Mouse (Mus musculus) gastrocnemius, postnatal 14 days (tissue): Measurements from ENCODE around the gene Abhd12b. TPM values are rescaled to one million over a fixed set of nuclear protein-coding genes. Genes with fewer than 3 reads are reported as not detected.

Source experiments
- DNase-seq: peaks from one replicate; pipeline ENCODE4 v3.0.0; 2021; ENCODE audit warnings: mixed read lengths
- intact Hi-C: fragments of 180-260 bp; cut with DNase I; formaldehyde crosslinking; loops from one replicate; pipeline ENCODE4 v1.15.1; 2025; ENCODE audit warnings: low total_unique reads
- total RNA-seq, 2 experiments: library from RNA; stranded (reverse); gene quantifications; 2 replicates each; pipeline ENCODE4 v1.2.3; 2021

The Abhd12b gene
- total RNA-seq, 2 experiments from 2014 or later = not detected

DNA sequence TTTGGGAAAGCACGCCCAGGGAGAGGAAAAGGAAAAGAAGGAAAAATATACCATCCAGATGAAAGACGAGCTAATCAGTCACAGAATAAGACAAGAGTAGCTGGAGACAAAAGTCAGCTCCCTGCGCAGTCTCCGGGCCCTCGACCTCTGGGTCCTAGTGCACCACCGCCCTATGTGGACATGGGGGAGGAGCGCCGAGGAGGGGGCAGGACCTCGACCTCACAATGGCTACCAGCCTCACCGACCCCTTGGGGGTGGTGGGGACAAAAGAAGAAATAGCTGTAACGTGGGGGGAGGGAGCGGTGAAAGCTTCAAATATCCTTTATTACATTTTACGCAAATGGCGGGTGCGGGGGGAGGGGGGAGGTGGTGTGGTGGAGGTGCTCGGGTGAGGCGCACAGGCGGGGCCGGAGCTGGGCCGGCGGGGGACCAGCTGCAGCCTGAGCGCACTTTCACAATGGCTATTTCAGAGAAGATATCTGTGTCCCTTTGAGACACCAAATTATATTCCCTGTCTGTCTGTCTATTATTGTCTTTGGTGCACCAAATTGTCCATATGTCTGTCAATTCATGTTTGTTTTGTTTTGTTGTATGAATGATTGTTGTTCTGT, 30.3 kb downstream of the Abhd12b start:
- no peak for DNase-seq
- intact Hi-C loops = no loop called here

DNA sequence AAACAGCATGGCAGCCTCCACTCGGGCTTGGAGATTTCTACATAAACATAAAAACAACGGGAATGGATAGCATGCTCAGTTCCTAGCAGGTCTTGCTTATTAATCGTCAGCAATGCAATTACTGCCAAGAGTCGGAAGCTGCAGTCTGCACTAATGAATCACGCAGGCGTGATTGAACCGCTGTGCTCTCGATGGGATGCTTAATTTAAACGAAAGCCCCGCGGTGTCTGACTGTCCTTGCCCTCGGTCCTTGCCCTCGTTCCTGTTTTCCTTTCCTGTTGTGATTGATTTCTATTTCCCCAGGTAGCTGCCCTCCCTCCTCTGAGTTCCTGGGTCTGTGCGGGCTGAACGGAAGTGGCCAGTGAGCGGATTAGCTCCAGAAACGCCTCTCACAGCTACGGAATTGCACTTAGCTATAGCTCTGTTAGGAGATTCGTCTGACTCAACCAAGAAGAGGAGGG, 38.4 kb downstream of the Abhd12b start:
- no peak for DNase-seq
- intact Hi-C loops = no loop called here

DNA sequence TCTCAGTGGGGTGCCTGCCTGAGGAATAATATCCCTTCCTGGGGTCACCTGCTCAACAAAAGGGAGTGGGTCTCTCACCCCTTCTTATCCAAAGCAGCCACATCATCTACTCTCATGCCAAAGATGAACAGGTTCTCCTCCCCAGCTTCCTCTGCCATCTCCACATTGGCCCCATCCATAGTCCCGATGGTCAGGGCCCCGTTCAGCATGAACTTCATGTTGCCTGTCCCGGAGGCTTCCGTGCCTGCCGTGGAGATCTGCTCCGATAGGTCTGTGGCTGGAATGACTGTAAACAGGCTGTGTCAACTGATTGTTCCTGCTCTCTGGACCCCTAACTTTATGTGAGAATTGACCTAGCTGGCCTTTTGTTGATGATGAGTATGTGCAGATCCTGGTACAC, 41.5 kb downstream of the Abhd12b start:
- intact Hi-C loops = no loop called here
- DNase-seq = no peak

DNA sequence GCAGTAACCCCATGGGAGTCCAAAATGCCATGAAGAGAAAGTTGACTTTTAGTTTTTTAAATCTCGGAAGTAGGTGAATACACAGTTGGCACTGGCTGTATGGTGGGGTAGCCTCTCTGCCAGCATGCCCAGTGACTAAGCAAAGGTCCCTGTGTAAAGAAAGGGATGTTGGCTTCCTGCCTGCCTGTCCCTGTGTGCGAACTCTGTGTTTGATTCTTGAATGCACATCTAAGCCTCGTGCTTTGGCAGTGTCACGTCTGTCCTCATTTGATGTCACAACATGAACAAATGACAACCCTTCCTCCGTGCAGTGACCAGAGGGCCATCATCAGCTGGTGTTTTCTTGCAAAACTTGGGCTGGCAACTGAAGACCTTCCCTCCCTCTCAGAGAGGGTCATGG, 42.4 kb downstream of the Abhd12b start:
- no peak for DNase-seq
- intact Hi-C loops = no loop called here

DNA sequence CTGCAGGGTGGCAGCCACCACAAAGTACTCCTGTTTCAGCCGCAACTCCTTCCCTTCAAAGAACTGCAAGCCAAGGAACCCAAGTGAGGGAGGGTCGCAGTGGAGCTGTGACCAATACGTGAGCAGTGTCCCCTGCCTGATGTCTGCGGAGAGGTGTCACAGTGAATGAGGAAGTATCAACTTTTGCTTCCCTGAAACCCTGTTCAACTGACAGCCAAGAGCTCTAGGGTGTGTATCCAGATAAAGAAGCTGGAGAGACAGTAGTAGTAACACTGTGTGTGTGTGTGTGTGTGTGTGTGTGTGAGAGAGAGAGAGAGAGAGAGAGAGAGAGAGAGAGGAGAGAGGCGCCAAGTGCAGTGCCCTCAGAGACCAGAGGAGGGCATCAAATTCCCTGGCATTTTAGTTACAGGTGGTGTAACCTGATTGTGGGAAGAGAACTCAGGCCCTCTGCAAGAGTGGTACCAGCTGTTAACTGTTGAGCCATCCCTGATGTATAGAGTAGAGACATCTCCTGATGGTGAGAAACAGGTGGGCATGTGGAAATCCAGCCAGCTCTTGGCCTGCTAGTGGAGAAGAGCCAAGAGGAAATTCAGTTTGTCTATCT, 48.1 kb downstream of the Abhd12b start:
- DNase-seq = no peak
- intact Hi-C loops = no loop called here

DNA sequence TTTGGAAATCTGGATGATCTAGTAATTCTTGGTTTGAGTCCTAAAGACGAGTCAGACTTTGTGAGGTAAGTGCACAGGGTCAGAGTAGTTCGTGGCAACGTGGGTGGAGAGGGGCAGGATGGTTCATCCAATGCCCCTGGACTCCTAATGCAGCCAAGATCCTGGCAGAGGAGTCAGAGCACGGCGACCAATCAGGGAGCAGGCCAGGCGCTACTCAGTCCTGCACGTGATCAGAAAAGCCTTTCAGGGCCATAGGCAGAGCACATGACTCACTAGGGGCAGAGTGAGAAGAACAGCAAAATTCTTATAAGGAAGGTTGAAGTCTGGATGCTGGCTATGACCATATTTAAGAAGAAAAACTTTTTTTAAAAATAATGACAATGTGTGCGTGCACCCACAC, 50.5 kb downstream of the Abhd12b start:
- DNase-seq = no peak
- intact Hi-C loops = no loop called here

DNA sequence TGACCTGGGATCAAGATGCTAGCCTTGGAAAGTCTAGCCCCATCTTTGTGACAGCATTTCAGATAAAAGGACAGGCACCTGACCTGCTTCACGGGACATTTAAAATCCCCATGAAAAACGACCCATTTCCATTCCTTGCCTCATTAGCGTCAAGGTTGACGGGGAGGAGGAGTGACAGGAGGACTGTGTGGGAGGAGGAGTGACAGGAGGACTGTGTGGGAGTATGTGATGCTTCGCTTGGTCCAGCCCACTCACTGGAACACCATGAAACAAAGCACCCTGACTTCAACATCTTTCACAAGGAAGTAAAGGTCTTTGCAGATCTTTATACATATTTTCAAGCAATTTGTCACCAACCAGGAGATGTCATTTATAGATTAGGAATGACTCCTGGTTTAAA, 54.3 kb downstream of the Abhd12b start:
- DNase-seq = no peak
- intact Hi-C loops = no loop called here

DNA sequence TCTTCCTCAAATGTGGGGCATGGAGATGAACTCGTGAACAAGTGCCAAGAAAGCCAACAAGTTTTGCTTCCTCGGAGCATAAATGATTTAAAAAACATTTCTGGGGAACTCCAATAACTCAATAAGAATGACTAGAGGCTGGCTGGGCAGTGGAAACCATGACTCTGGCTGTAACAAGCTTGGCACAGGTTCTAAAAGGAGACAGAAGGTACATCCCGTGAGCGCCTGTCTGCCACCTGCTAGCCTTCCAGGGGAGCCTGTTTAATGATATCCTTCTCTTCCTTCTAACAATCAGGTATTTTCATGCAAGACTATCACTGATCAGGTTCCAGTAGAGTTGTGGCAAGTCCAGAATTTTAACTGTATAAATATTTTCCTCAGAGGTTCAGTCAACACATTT, 58.6 kb downstream of the Abhd12b start:
- no peak for DNase-seq
- intact Hi-C loops = no loop called here

DNA sequence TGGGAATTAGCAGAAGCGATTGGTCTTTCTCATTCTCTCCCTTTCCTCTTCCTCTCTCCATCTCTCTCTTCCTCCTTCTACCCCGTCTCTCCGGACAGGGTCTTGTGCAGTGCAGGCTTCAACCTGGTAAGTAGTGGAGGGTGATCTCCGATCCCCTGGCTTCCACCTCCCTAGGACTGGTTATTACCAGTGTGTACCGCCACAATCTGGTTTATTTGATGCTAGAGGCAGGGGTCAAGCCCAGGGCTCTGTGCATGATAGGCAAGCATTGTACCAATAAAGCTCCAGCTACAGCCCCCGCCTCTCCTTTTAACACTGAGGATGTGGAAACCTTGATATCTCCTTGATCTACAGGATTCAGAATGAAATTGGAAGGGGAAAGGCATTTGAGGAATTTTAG, 59.7 kb downstream of the Abhd12b start:
- no peak for DNase-seq
- intact Hi-C loops = no loop called here

DNA sequence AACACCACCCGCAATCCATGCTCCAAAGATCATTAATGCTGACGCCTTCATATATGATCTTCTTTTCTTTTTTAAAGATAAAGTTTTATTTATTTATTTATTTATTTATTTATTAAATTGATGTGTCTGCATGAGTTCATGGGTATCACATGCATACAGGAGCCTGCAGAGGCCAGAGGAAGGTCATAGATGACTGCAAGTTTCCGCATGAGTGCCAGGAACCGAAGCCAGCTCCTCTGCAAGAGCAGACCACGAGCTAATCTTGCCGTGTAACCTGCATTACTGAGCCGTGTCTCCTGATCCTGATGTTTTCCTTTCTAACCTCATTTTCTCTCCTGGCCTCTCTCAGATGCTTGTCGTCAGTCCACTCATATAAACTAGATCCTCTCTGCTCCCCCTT, 60.3 kb downstream of the Abhd12b start:
- intact Hi-C loops = no loop called here
- DNase-seq = no peak

DNA sequence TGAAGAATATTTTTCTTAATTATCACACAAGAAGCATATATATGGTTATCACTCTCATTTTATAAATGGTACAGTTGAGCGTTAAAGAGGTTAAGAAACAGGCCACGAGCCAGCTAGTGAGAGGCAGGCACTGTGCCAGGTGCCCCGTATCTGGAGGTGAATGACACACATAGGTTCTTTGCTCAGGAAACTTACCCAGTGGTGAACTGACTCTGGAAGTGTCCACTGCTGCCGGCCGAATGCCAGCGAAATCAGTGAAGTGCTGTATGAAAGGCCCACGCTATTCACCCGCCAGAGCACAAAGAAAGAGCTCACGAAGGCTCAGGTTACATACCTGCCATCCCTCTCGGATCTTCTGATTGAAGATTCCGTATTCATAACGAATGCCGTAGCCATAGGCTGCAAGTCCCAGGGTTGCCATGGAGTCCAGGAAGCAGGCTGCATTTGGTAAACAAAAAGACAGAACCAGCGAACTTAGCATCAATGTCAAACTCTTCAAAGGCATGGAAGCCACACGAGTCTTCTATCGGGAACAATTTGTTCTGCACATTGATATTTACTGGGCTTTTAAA, 62.4 kb downstream of the Abhd12b start:
- no peak for DNase-seq
- intact Hi-C loops = no loop called here

DNA sequence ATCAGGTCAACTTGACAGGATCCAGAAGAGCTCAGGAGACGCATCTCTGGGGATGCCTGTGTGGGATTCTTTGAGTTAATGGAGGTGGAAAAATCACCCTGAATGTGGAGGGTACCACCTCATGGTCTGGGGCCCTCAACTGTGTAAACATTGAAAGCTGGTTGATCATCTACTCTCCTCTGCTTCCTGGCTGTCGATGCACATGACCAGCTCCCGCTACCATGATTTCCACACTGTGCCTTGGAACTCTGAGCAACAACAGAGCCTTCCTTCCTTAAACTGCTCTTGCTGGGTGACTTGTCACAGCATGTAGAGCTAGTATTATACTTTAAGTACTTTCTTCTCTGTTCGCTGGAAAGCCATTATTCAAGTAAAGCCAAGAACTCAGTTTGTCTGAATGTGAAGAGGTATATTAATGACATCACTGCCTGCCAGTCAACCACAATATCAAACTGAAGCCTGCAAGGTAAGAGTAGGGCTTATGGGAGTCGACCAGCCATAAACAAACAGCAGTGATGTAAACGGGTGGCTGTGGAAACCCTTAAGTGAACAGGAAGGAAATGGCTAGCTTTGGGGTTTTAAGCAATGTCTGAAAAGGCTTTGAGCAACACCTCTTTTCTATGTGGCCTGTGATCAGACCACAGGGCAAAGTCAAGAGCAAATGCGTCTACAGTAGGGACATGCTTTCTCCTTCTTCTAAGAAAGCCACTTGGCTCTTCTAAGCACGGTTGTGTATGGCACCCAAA, 65.0 kb downstream of the Abhd12b start:
- no peak for DNase-seq
- intact Hi-C loops = no loop called here

DNA sequence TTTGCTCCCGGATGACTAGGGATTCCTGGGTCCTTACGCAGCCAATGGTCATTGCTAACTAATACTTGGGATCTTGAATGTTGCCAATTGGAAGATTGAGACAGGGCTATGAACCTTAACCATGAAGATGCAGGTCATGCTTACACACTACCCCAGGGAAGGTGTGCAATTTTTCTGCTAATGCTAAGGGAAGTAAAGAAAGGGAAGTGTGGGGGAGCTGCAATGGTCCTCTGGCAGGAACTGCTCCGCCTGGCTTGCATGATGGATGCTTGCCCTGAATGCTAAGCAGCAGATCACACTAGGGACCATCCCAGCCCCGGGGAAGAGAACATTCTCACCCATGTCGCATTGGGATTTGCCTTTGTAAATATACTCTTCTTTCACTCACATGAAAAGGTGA, 67.5 kb downstream of the Abhd12b start:
- intact Hi-C loops = no loop called here
- DNase-seq = no peak

DNA sequence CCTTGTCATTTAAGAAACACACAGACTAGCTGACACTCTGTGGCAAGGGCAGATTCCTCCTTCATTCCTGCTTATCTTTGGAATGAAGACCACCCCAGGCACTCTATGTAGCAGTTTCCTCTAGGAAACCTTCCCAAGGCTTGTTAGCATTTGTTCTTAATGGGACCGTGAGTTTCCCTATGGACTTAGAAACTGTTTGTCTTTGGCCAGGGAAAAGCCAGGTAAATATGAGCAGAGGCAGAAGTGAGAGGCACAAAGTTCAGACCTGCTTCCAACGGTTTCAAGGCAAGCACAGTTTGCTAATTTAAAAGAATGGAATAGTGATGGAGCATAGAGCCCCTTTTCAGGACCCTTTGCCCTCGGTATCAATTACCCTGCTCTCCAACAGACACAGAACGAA, 69.4 kb downstream of the Abhd12b start:
- intact Hi-C loops = no loop called here

DNA sequence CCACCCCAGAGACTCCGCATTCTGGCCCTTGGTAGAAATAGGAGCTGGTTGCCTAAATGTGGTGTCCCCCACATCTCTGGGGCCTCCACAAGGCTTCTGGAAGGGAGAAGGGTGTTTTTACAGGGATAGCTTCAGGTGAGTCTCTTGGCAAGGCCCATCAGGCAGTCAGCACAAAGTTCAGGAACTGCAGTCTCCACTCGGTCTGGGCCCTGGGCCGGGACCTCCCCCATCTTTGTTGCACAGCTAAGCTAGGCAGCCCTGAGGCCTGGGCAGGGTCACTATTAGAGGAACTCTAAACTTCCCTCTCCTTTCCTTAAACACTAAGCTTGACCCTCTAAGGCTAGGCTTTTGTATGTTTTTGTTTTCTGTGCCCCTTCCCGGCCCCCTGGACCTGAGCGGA, 72.7 kb downstream of the Abhd12b start:
- DNase-seq = no peak
- intact Hi-C loops = no loop called here

More for the DNA sequence above, 69.4 kb downstream of the Abhd12b start:
- DNase-seq = no peak

DNA sequence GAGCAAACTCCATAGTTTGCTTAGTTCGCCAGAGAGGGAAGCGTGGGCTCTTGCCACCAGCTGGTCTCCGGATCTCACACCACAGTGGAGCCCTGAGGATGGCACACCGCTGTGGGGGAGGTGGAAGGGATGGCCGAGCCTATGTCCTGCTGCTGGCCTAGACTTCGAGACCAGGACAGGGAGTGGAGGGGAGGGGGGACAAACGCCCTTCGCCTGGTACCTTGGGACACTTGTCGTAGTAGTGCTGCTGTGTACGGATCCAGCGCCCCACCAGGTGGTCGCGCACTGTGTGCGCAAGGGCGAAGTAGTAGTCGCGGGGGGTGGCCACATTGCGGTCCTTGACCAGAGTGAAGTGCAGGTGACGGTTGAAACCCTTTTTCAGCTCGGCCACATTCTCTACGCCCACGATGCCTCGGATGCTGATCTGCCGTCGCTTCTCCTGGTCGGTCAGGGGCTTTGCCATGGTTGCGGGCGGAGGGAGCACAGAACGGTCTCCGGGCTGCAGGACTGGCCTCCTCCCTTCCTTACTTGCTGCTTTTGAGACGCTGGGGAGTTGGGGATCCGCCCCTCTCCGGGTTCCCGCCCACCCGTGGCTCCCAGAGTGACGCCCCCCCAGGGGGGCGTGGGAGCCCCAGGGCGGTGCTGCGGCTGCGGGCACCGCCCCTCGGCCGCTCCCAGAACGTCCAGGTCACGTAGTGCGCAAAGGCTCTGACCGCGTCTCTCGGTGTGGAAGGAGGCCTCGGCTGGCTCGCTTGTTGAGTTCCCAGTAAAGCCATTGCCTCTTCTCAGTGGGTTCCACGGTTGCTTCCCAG, 73.4 kb downstream of the Abhd12b start:
- intact Hi-C loops = no loop called here
- DNase-seq = peak; percentile 80

DNA sequence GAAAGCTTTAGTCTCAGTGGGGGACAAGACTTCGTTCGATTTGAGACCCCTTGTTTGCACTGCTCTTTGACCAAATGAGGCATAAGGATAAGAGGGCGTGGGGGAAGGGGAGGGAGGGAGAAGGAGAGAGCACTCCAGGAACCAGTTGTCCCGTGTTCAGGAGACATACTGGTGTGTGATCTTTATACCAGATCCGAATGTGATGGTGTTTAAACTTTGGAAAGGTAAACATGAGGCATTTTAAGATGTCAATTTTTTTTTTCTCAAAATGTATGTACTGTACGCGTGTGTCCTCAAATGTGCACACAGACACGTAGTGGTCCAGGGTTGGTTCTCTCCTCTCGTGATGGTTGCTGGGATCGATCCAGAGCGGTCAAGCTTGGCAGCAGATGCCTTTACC, 74.2 kb downstream of the Abhd12b start:
- intact Hi-C loops = no loop called here

DNA sequence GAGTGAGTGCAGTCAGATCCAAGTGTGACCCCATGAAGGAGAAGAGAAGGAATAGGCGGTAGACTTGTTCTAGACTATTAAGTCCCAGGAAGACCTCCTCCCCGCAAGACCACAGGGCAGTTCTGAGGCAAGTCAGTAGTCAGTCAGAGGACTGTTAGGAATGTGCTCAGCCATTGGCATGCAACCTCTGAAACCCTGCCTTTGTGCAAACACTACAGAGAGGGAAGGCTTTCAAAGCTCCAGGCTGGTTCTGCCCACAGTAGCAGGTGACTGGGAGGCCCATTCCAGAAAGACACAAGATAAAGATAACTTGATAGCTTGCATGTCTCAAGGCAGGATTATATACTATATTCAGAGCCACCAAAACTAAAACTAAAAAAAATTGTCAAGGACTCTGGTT, 77.4 kb downstream of the Abhd12b start, which contains the start of gene Pygl:
Gene Pygl, minus strand, starts transcription at position 195 of the 400 bp plus-strand sequence.
- no peak for DNase-seq
- intact Hi-C loops = no loop called here

More for the DNA sequence above, 74.2 kb downstream of the Abhd12b start:
- no peak for DNase-seq

DNA sequence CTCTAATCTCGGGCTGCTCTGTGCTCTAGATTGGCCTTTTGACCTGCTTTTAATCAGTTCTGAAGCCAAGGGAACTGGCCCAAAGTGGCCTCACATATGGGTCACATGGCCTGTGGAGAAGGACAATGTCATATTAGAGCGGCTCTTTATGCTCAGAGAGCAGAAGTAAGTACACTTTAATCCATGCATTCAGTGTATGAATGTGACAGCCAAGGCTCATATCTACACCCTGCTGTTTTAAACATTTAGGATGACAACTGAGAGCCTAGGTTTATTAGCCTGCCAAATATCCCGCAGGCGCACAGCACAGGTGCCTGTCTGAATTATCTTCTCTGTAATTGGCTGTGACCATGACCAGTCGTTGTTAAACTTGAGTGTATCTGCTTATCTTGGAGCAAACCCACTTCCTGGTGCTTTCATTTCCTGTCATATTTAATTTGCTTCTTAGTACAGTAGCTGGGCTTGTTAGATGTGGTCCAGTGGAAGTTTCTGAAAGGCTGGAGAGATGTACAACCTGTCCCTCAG, 78.1 kb downstream of the Abhd12b start:
- intact Hi-C loops = no loop called here
- no peak for DNase-seq
